Mouse (Mus musculus) forelimb bud, embryonic 11.5 days (tissue): ENCODE results near the gene Trpc4ap.

Experiments used
- DNase-seq: peaks from one replicate; pipeline ENCODE4 v3.0.0-alpha.2; 2012; ENCODE audit warnings: low read depth, low spot score

Gene Trpc4ap

GRCm38 (mm10) chr2:155641540-155642472 lies 50.4 kb downstream of the Trpc4ap start:
- DNase-seq = no peak

GRCm38 (mm10) chr2:155640656-155641055 lies 51.5 kb downstream of the Trpc4ap start:
- no peak for DNase-seq

GRCm38 (mm10) chr2:155637411-155637810 lies 54.8 kb downstream of the Trpc4ap start:
- no peak for DNase-seq

- DNase-seq = no peak
Observed at GRCm38 (mm10) chr2:155636881-155637280, 55.3 kb downstream of the Trpc4ap start.

GRCm38 (mm10) chr2:155635961-155636360 lies 56.2 kb downstream of the Trpc4ap start:
- DNase-seq = no peak

- no peak for DNase-seq
Observed at GRCm38 (mm10) chr2:155634562-155634961, 57.6 kb downstream of the Trpc4ap start.

- DNase-seq = no peak
Observed at GRCm38 (mm10) chr2:155633731-155634130, 58.5 kb downstream of the Trpc4ap start.

- no peak for DNase-seq
Observed at GRCm38 (mm10) chr2:155633121-155633520, 59.1 kb downstream of the Trpc4ap start.

- DNase-seq = no peak
Observed at GRCm38 (mm10) chr2:155632138-155632936, 59.8 kb downstream of the Trpc4ap start.

- peak; percentile 52 for DNase-seq
Observed at GRCm38 (mm10) chr2:155630590-155631416, 61.4 kb downstream of the Trpc4ap start.

GRCm38 (mm10) chr2:155630153-155630552 lies 62.0 kb downstream of the Trpc4ap start:
- no peak for DNase-seq

- peak; percentile 45 for DNase-seq
Observed at GRCm38 (mm10) chr2:155629231-155629661, 62.9 kb downstream of the Trpc4ap start.

GRCm38 (mm10) chr2:155628519-155628918 lies 63.7 kb downstream of the Trpc4ap start:
- no peak for DNase-seq

- DNase-seq = no peak
Observed at GRCm38 (mm10) chr2:155628112-155628511, 64.1 kb downstream of the Trpc4ap start.

GRCm38 (mm10) chr2:155627030-155627738 lies 65.0 kb downstream of the Trpc4ap start:
- DNase-seq = peak; percentile 86

GRCm38 (mm10) chr2:155626277-155626676 lies 65.9 kb downstream of the Trpc4ap start:
- DNase-seq = no peak

- peak; percentile 52 for DNase-seq
Observed at GRCm38 (mm10) chr2:155624730-155625129, 67.5 kb downstream of the Trpc4ap start.

- DNase-seq = no peak
Observed at GRCm38 (mm10) chr2:155623996-155624395, 68.2 kb downstream of the Trpc4ap start.

GRCm38 (mm10) chr2:155622606-155623005 lies 69.6 kb downstream of the Trpc4ap start:
- DNase-seq = no peak

GRCm38 (mm10) chr2:155619817-155620216 lies 72.4 kb downstream of the Trpc4ap start:
- peak; percentile 74 for DNase-seq

- DNase-seq = no peak
Observed at GRCm38 (mm10) chr2:155616971-155617370, 75.2 kb downstream of the Trpc4ap start.
